Mouse (Mus musculus) lung, postnatal 0 days (tissue): ENCODE measurements at regions not wholly inside any gene's neighbourhood (a gene's known extent, or its start where the extent isn't known, plus 50 kb on each side); places are given as distances from the start of the nearest gene placed in this dataset.

Experiments used
- ATAC-seq: fragments of 200-750 bp; cut with Nextera tagmentation; 2 replicates; pipeline ENCODE4 v1.8.0; 2017; ENCODE audit warnings: moderate library complexity
- DNase-seq: peaks from one replicate; pipeline ENCODE4 v3.0.0-alpha.2; 2016; ENCODE audit warnings: low spot score
- H3K27ac ChIP-seq: fragments of 300-500 bp; sonication (generic); 2 replicates; pipeline ENCODE4 v1.5.1; 2014; ENCODE audit warnings: antibody characterized with exemption, mild to moderate bottlenecking, low read length, mixed read lengths
- H3K27me3 ChIP-seq: fragments of 300-500 bp; sonication (generic); replicated peaks from 2 replicates; pipeline ENCODE4 v1.6.1; 2014; ENCODE audit warnings: low read length, mixed read lengths; ENCODE audit not compliant: insufficient read depth
- H3K36me3 ChIP-seq: fragments of 300-500 bp; sonication (generic); 2 replicates; pipeline ENCODE4 v1.6.1; 2014; ENCODE audit warnings: low read length, mixed read lengths; ENCODE audit not compliant: insufficient read depth
- H3K4me1 ChIP-seq: fragments of 300-500 bp; sonication (generic); 2 replicates; pipeline ENCODE4 v1.6.1; 2014; ENCODE audit warnings: antibody characterized with exemption, low read depth, low read length, mixed read lengths; ENCODE audit not compliant: insufficient read depth
- H3K4me2 ChIP-seq: fragments of 300-500 bp; sonication (generic); replicated peaks from 2 replicates; pipeline ENCODE4 v1.6.1; 2014; ENCODE audit warnings: low read depth, mild to moderate bottlenecking, low read length, moderate library complexity, mixed read lengths
- H3K4me3 ChIP-seq: fragments of 300-500 bp; sonication (generic); 2 replicates; pipeline ENCODE4 v1.5.1; 2014; ENCODE audit warnings: low read depth, low read length
- H3K9ac ChIP-seq: fragments of 300-500 bp; sonication (generic); replicated peaks from 2 replicates; pipeline ENCODE4 v1.6.1; 2014; ENCODE audit warnings: low read depth, mild to moderate bottlenecking
- H3K9me3 ChIP-seq: fragments of 300-500 bp; sonication (generic); 2 replicates; pipeline ENCODE4 v1.6.1; 2016; ENCODE audit warnings: low read length, mixed read lengths
- CTCF ChIP-seq: IDR thresholded peaks from 2 replicates; pipeline ENCODE4 v1.5.1; 2016; ENCODE audit warnings: antibody characterized with exemption, mild to moderate bottlenecking
- EP300 ChIP-seq: IDR thresholded peaks from 2 replicates; pipeline ENCODE4 v1.6.1; 2016; ENCODE audit warnings: antibody characterized with exemption, mild to moderate bottlenecking, control low read depth
- WGBS: fragments of 180-500 bp; shearing (Covaris S2); extraction: QIAGEN DNeasy Blood & Tissue Kit; methylation state at CpG from one replicate; pipeline ENCODE4 v1.1.7; 2014; 5-methylcytosine and 5-hydroxymethylcytosine counted together

DNA sequence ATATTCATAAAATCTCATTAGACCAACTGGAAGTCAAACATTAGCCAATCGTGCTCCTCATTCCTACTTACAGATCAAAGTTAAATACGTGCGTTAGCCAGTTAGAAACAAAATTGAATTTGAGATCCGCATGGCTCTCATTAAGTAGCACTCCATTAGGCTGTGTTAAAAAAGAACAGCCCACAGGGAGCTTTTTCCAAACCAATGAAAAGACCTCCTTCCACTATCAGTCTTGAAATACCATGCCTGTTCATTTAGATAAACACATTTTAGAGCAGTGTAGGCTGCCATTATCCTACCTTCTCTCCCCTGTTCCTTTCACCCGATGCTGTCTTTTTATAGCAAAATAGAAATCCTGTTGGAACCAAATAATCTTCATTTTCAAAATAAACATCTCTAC is 261.5 kb upstream of the Ppargc1a start:
- no peak overlapping the region for H3K27ac ChIP-seq
- no peaks in the 10 kb centered on the region for H3K36me3 ChIP-seq
- no peak for TF ChIP-seq EP300
- no peak for TF ChIP-seq CTCF
- ATAC-seq, result peak; percentile 26; the same call in 1 of the 2 replicates
- H3K4me1 ChIP-seq, result no peaks in the 10 kb centered on the region
- 53% methylated on average over 5 of the region's 5 CpGs for WGBS
- no peaks in the 10 kb centered on the region for H3K9me3 ChIP-seq
- peak; percentile 29 for DNase-seq
- no peak overlapping the region for H3K9ac ChIP-seq
- no peak overlapping the region for H3K4me3 ChIP-seq
- no peak overlapping the region for H3K4me2 ChIP-seq
- no peaks in the 10 kb centered on the region for H3K27me3 ChIP-seq

GRCm38 (mm10) chr5:51826269-51826668 is 258.7 kb upstream of the Ppargc1a start:
- H3K4me3 ChIP-seq, result no peak overlapping the region
- ATAC-seq, result peak; percentile 56; the same call in 1 of the 2 replicates

DNA sequence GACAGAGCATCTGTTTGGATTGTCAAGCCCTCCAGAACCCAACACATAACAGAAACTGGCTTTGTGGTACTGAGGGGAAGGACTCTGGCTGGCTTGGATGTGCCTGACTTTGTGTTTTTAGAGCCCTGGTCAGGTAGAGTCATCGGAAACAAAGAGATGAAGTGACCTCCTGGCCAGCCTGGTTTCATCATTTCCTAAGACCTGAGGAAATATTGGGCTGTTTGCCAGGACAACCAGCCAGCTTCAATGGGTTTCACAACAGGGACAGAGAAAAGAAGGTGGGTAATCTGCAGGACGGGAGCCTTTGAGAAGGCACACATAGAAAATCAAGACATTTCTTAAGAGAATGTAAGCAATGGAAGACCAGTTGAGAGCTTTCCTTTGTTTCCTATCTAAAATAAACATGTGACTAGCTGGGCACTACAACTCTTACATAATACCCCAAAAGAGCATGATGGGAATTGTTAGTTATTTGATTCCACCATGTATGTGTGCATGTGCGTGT is 258.1 kb upstream of the Ppargc1a start:
- Histone ChIP-seq H3K27me3 (no peaks in the 10 kb centered on the region), H3K4me3 (no peak overlapping the region), H3K9ac (no peak overlapping the region), H3K27ac (no peak overlapping the region), H3K9me3 (no peaks in the 10 kb centered on the region), H3K4me2 (no peak overlapping the region), H3K4me1 (no peaks in the 10 kb centered on the region), H3K36me3 (no peaks in the 10 kb centered on the region)
- ATAC-seq, result peak; percentile 72
- 65% methylated on average over 3 of the region's 3 CpGs for WGBS
- peak; percentile 62 for DNase-seq
- TF ChIP-seq CTCF (no peak), EP300 (no peak)

More at GRCm38 (mm10) chr5:51826269-51826668, 258.7 kb upstream of the Ppargc1a start:
- Histone ChIP-seq H3K9ac (no peak overlapping the region), H3K9me3 (no peaks in the 10 kb centered on the region), H3K27ac (no peak overlapping the region), H3K36me3 (no peaks in the 10 kb centered on the region), H3K4me1 (no peaks in the 10 kb centered on the region), H3K27me3 (no peaks in the 10 kb centered on the region), H3K4me2 (no peak overlapping the region)
- peak; percentile 48 for DNase-seq
- peak; percentile 77 for TF ChIP-seq EP300
- TF ChIP-seq CTCF, result no peak
- 63% methylated on average over 1 of the region's 1 CpGs for WGBS

DNA sequence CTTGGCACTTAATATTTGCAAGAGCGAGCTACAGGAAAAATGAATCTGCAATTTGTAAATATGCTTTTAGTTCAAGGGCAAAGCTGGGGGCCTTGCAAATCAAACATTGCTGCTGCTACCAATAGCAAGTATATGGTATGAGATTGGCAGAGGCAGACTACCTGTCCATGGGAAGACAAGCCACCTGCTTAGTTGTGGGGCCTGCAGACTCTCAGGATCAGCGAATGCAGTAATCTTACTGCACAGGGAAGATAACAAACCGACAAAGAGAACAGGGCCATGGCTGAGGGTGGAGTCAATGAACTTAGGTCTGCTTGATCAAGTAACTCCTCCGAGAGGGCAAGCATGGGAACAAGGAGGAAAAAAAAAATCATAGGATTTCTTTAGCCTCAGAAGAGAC is 257.2 kb upstream of the Ppargc1a start:
- no peak overlapping the region for H3K4me3 ChIP-seq
- no peak overlapping the region for H3K4me2 ChIP-seq
- H3K27ac ChIP-seq, result no peak overlapping the region
- no peaks in the 10 kb centered on the region for H3K9me3 ChIP-seq
- 72% methylated on average over 4 of the region's 4 CpGs for WGBS
- ATAC-seq (no peak), DNase-seq (no peak)
- no peaks in the 10 kb centered on the region for H3K4me1 ChIP-seq
- H3K36me3 ChIP-seq, result no peaks in the 10 kb centered on the region
- TF ChIP-seq EP300, result no peak
- TF ChIP-seq CTCF, result no peak
- H3K9ac ChIP-seq, result no peak overlapping the region
- no peaks in the 10 kb centered on the region for H3K27me3 ChIP-seq

- Histone ChIP-seq H3K4me2 (no peak overlapping the region), H3K27me3 (no peaks in the 10 kb centered on the region), H3K9ac (no peak overlapping the region), H3K4me3 (no peak overlapping the region), H3K4me1 (no peaks in the 10 kb centered on the region), H3K36me3 (no peaks in the 10 kb centered on the region), H3K27ac (no peak overlapping the region), H3K9me3 (no peaks in the 10 kb centered on the region)
- ATAC-seq (no peak), DNase-seq (no peak)
- WGBS, result 80% methylated on average over 2 of the region's 2 CpGs
- TF ChIP-seq CTCF, result no peak
- TF ChIP-seq EP300, result no peak
These were observed 256.1 kb upstream of the Ppargc1a start for GRCm38 (mm10) chr5:51823657-51824056.

DNA sequence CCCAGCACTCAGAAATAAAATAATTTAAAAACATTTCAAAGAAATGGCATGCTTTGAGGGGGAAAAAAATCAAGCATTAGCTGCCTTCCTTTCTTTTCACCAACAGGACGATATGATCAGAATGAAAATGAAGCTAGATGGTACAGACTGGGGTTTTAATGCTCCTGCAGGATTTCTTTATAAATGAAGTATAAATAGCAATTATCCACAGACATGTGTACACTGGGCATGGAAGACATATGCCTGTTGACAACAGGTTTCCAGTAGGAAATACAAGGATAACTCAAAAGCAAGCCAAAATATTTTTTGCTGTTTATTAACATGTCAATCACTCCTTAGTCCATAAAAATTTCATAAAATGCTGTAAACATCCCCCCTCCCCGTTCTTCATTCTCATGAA is 248.7 kb upstream of the Ppargc1a start:
- no peaks in the 10 kb centered on the region for H3K9me3 ChIP-seq
- no peak overlapping the region for H3K4me3 ChIP-seq
- H3K27ac ChIP-seq, result no peak overlapping the region
- DNase-seq (no peak), ATAC-seq (no peak)
- no peak overlapping the region for H3K4me2 ChIP-seq
- no peaks in the 10 kb centered on the region for H3K4me1 ChIP-seq
- no peaks in the 10 kb centered on the region for H3K27me3 ChIP-seq
- no peaks in the 10 kb centered on the region for H3K36me3 ChIP-seq
- TF ChIP-seq EP300, result no peak
- no peak for TF ChIP-seq CTCF
- 72% methylated on average over 2 of the region's 2 CpGs for WGBS
- H3K9ac ChIP-seq, result no peak overlapping the region

DNA sequence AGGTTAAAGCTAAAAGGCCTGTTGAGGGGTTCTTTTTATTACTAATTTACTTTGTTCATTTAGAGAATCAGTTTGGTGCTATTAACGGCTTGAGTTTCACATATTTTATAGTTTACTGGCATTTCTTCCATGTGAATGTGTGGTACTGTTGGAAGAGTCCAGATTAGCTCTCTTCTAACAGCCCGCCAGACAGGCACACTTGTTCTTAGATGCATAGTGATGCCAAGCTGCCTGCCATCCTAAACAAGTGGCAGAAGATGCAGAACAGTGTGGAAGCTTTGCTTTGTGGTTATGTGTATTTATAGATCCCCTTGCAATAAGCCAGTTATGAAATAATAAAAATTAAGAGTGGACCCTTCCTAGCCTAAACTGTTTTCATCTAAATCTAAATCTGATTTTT is 244.2 kb upstream of the Ppargc1a start:
- DNase-seq (no peak), ATAC-seq (no peak)
- Histone ChIP-seq H3K27ac (no peak overlapping the region), H3K4me3 (no peak overlapping the region), H3K27me3 (no peaks in the 10 kb centered on the region), H3K4me2 (no peak overlapping the region), H3K4me1 (no peaks in the 10 kb centered on the region), H3K9ac (no peak overlapping the region), H3K36me3 (no peaks in the 10 kb centered on the region), H3K9me3 (no peaks in the 10 kb centered on the region)
- 77% methylated on average over 2 of the region's 2 CpGs for WGBS
- TF ChIP-seq EP300, result no peak
